Mouse (Mus musculus) kidney, adult 9 months (tissue): ENCODE results near the gene Mettl1.

Experiments
- DNase-seq: peaks from one replicate; pipeline ENCODE4 v3.0.0; 2022

Gene Mettl1

DNA sequence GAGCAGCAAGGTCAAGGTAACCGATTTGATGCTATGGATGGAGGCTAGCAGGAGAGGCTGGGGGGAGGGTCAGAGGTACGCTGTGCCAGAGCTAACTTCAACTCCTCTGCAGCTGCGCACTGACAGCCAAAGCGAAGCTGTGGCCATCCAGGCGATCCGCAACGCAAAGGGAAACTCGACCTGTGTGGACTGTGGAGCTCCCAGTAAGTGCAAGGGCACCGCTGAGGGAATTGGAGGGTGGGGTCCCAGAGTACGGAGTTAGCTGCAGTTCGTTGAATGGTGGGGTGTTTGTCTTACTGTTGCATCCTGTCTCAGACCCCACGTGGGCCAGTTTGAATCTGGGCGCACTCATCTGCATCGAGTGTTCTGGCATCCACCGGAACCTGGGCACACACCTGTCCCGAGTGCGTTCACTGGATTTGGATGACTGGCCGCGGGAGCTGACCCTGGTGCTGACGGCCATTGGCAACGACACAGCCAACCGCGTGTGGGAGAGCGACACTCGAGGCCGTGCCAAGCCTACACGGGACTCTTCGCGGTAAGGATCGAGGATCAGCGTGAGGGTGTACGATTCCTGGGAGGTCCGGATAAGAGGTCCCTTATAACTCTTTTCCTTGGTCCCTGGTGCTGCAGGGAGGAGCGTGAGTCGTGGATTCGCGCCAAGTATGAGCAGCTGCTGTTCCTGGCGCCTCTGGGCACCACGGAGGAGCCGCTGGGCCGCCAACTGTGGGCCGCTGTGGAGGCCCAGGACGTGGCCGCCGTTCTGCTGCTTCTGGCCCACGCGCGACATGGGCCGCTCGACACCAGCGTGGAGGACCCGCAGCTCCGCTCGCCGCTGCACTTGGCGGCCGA, 49.6 kb downstream of the Mettl1 start:
- DNase-seq = peak; percentile 79

DNA sequence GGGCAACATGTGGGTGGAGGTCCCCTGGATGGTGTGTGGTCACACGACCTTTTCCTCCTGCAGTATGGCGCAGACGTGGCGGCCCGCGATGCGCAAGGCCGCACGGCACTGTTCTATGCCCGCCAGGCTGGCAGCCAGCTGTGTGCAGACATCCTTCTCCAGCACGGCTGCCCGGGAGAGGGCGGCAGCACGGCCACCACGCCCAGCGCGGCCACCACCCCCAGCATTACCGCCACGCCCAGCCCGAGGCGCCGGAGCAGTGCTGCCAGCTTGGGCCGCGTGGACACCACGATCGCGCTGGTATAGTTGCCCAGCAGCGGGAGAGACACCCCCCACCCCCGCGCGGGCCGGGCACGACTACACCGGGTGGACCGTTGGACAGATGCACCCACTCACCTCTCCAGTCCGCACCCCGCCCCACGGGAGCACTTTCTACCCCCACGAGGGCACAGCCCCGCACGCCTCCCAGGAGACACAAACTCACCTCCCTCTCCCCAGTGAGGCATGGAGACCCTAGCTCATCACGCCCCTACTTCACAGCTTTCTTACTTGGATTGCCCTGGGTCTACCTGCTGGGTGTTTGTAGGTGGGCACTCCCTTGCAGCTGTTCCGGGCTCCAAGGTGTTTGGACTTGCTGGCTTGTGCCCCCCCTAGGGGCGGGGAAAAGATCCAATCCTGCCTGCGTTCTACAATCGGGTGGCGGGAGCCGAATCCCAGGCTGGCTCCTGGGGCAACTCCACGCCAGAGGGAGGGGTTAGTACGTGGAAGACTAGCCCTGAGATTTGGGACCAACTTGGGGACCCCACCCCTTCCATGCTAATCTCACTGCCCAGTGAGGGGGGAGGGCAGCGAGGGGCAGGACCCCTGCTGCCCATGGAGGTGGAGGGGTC, 50.5 kb downstream of the Mettl1 start:
- peak; percentile 35 for DNase-seq

DNA sequence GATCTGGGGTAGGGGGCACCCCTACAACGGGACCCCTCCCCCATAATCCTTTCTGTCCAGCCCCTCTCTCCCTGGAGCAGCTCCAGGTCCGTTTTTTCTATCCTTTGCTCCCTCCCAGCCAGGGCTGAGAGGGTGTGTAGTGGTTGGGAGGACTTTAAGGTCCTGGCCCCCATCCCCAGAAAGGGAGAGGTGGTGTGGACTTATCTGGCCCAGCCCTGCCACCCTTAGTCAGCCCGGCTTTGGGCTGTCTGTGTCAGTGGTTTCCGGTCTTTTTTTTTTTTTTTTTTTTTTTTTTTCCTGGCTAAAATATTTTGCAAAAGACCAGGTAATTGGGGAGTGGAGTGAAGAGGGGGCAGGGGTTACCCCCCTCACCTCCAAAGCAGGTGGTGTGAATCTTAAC, 51.5 kb downstream of the Mettl1 start:
- DNase-seq = no peak

DNA sequence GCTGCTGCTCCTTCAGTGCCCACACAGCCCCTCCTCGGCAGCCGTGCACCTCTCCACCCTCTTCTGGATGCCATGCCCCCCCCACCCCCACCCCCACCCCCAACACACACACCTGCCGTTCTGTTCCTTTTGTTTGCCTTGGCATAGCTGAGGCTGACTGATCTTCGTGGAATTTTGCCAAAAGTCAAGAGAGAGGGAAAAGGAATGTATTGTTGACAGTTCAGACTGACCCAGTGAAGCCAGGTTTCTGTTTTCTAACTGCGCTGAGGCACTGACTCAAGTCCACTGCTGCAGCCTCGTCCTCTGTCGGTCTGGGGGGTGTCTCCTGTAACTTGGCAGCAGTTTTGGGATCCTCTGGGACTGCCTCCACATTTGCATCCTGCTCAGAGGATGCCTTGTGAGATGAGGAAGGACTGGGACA, 53.2 kb downstream of the Mettl1 start:
- peak; percentile 41 for DNase-seq
